In genomic region chr3:34486441-34487050, GRCm38 (mm10) we compare ENCODE assay signal across 15 mouse cellular contexts.
A peak's percentile ranks its signal among the peaks of the same experiment; 100 is the strongest.
DNase-seq lines count a peak whose midpoint lies in the region; ATAC-seq lines count a peak whose summit lies in the region.
"Had no signal": no experiment of that assay in that cellular context is flagged by ENCODE, and none has a peak within 500 bp of the region (broad histone marks: within the 10 kb centered on the region; RNA-seq: fewer than 3 reads in every experiment).

No protein-coding gene starts in this region.

- DNase-seq in cerebellum, postnatal 14 days: peak; percentile 49 to 58
- DNase-seq in cerebellum, adult 9-10 months: no peak
- DNase-seq in T-cell, adult 2 months (ENCODE audit: low spot score): no peak
- DNase-seq in thymus, postnatal 14 days: no peak
- DNase-seq: adrenal gland, postnatal 36 days; gastrocnemius, adult 2 months; thymus, adult 18-20 months had no signal

- H3K4me1 ChIP-seq in kidney, embryonic 15.5 days: peaks cover 6% of the 10 kb centered on the region
- H3K4me1 ChIP-seq in kidney, embryonic 16.5 days (ENCODE audit: insufficient read depth, low read length): peaks cover 7% of the 10 kb centered on the region; the same call in 1 of the 2 replicates
- H3K4me1 ChIP-seq in forebrain, embryonic 16.5 days (replicated peaks; ENCODE audit: control insufficient read depth, insufficient read depth, low read length): peaks cover 13% of the 10 kb centered on the region
- peaks cover 25% of the 10 kb centered on the region for H3K4me1 ChIP-seq in midbrain, embryonic 13.5 days (replicated peaks)
- H3K4me1 ChIP-seq: heart, embryonic 10.5 days had no signal

- H3K27me3 ChIP-seq in kidney, embryonic 15.5 days: no peaks in the 10 kb centered on the region
- no peaks in the 10 kb centered on the region for H3K27me3 ChIP-seq in kidney, embryonic 16.5 days (ENCODE audit: insufficient read depth, low read length)
- no peaks in the 10 kb centered on the region for H3K27me3 ChIP-seq in forebrain, embryonic 16.5 days (replicated peaks; ENCODE audit: control insufficient read depth, insufficient read depth, low read length)
- peaks cover 23% of the 10 kb centered on the region for H3K27me3 ChIP-seq in midbrain, embryonic 13.5 days

- no peak overlapping the region for H3K9ac ChIP-seq in kidney, embryonic 15.5 days
- no peak overlapping the region for H3K9ac ChIP-seq in kidney, embryonic 16.5 days (replicated peaks; ENCODE audit: low read length)
- H3K9ac ChIP-seq in forebrain, embryonic 16.5 days (replicated peaks; ENCODE audit: low read depth, low read length): 0 out of 2 replicates have a peak overlapping the region, but pooled peaks have one; percentile 22
- H3K9ac ChIP-seq in midbrain, embryonic 13.5 days (replicated peaks): no peak overlapping the region
- H3K9ac ChIP-seq: liver, embryonic 14.5 days had no signal

- no peak for ATAC-seq in kidney, embryonic 15.5 days (replicated peaks; ENCODE audit: low FRiP score)
- no peak for ATAC-seq in kidney, embryonic 16.5 days (ENCODE audit: low FRiP score, low TSS enrichment)
- peak; percentile 86 for ATAC-seq in forebrain, embryonic 16.5 days
- peak; percentile 57; the same call in 1 of the 2 replicates for ATAC-seq in midbrain, embryonic 13.5 days

- no peak overlapping the region for H3K4me3 ChIP-seq in kidney, embryonic 15.5 days (replicated peaks)
- no peak overlapping the region for H3K4me3 ChIP-seq in kidney, embryonic 16.5 days (ENCODE audit: low read length)
- no peak overlapping the region for H3K4me3 ChIP-seq in forebrain, embryonic 16.5 days (replicated peaks; ENCODE audit: low read length)
- H3K4me3 ChIP-seq in midbrain, embryonic 13.5 days (replicated peaks): no peak overlapping the region
- H3K4me3 ChIP-seq: gastrocnemius, adult 2 months; heart, embryonic 10.5 days; myocyte had no signal

- H3K9me3 ChIP-seq in kidney, embryonic 15.5 days (replicated peaks): no peaks in the 10 kb centered on the region
- H3K9me3 ChIP-seq in kidney, embryonic 16.5 days (ENCODE audit: low read length): no peaks in the 10 kb centered on the region
- no peaks in the 10 kb centered on the region for H3K9me3 ChIP-seq in forebrain, embryonic 16.5 days (ENCODE audit: control insufficient read depth, low read length)
- H3K9me3 ChIP-seq in midbrain, embryonic 13.5 days: no peaks in the 10 kb centered on the region
- H3K9me3 ChIP-seq: heart, embryonic 10.5 days had no signal

- WGBS in kidney, embryonic 15.5 days: 14% methylated on average over 9 of the region's 9 CpGs
- WGBS in kidney, embryonic 16.5 days: 15% methylated on average over 9 of the region's 9 CpGs
- WGBS in forebrain, embryonic 16.5 days: 6% methylated on average over 9 of the region's 9 CpGs
- 2% methylated on average over 9 of the region's 9 CpGs for WGBS in midbrain, embryonic 13.5 days

- H3K4me2 ChIP-seq in kidney, embryonic 15.5 days: peak overlapping the region; percentile 21; the same call in 1 of the 2 replicates
- no peak overlapping the region for H3K4me2 ChIP-seq in kidney, embryonic 16.5 days (replicated peaks; ENCODE audit: low read depth, low read length)
- H3K4me2 ChIP-seq in forebrain, embryonic 16.5 days (ENCODE audit: low read length): no peak overlapping the region
- peak overlapping the region; percentile 19; the same call in 1 of the 2 replicates for H3K4me2 ChIP-seq in midbrain, embryonic 13.5 days (replicated peaks)

- H3K36me3 ChIP-seq in kidney, embryonic 15.5 days: no peaks in the 10 kb centered on the region
- no peaks in the 10 kb centered on the region for H3K36me3 ChIP-seq in kidney, embryonic 16.5 days (ENCODE audit: insufficient read depth, low read length)
- H3K36me3 ChIP-seq in forebrain, embryonic 16.5 days (ENCODE audit: control insufficient read depth, insufficient read depth): no peaks in the 10 kb centered on the region
- no peaks in the 10 kb centered on the region for H3K36me3 ChIP-seq in midbrain, embryonic 13.5 days
- H3K36me3 ChIP-seq: heart, embryonic 10.5 days had no signal

- H3K27ac ChIP-seq in kidney, embryonic 15.5 days: no peak overlapping the region
- no peak overlapping the region for H3K27ac ChIP-seq in kidney, embryonic 16.5 days (ENCODE audit: low read length)
- no peak overlapping the region for H3K27ac ChIP-seq in forebrain, embryonic 16.5 days (ENCODE audit: low read length)
- no peak overlapping the region for H3K27ac ChIP-seq in midbrain, embryonic 13.5 days
- H3K27ac ChIP-seq: gastrocnemius, adult 2 months; heart, embryonic 10.5 days; liver, embryonic 14.5 days; macrophage had no signal

Comparison
In these comparisons a context has a peak if more than half of its experiments do, and no peak if none do; other contexts are left out.
1. DNase-seq: peak in cerebellum, postnatal 14 days (2 of 2); none in cerebellum, adult 9-10 months (single experiment), T-cell, adult 2 months (single experiment) and thymus, postnatal 14 days (single experiment).
2. H3K4me2 ChIP-seq: peak in kidney, embryonic 15.5 days (single experiment) and midbrain, embryonic 13.5 days (single experiment); none in kidney, embryonic 16.5 days (single experiment) and forebrain, embryonic 16.5 days (single experiment).
3. ATAC-seq: peak in forebrain, embryonic 16.5 days (single experiment) and midbrain, embryonic 13.5 days (single experiment); none in kidney, embryonic 15.5 days (single experiment) and kidney, embryonic 16.5 days (single experiment).